ENCODE assay signal across 10 mouse cellular contexts in the genomic region with DNA sequence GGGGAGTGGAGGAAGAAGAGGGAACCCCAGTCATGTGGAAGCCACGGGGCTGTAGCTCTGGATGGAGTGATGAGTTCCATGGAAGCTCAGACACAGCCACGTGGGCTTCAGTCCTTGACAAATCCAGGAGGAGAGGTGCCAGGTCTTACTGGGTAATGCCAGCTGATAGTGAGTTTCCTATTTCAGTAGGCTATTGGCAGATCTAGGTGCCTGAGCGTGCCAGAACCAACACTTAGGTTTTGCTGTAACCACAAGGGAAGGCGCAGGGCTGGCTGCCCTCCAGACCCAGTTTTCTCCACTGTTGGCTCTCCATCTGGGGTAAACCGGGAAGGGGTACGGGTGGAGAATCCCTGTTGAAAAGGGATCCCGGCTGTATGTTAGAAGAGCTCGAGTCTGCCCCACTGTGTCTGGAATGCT.
DNase-seq lines count a peak whose midpoint lies in the region; ATAC-seq and TF ChIP-seq lines count a peak whose summit lies in the region.
"Had no signal": no experiment of that assay in that cellular context is flagged by ENCODE, and none has a peak within 500 bp of the region (broad histone marks: within the 10 kb centered on the region; RNA-seq: fewer than 3 reads in every experiment).

No protein-coding gene starts in this region.

- H3K9ac ChIP-seq in kidney, embryonic 15.5 days = no peak overlapping the region
- H3K9ac ChIP-seq in heart, embryonic 15.5 days = no peak overlapping the region

- TF ChIP-seq CTCF in kidney, adult 2 months (conservative IDR thresholded peaks at IDR 0.05; ENCODE audit: insufficient read depth, insufficient read length, low read depth, low read length) = peak; percentile 22; the same call in 1 of the 2 replicates

- 51% methylated on average over 8 of the region's 8 CpGs for WGBS in kidney, adult 2 months
- 79% methylated on average over 8 of the region's 8 CpGs for WGBS in kidney, embryonic 15.5 days
- WGBS in heart, embryonic 15.5 days = 49% methylated on average over 8 of the region's 8 CpGs

- H3K27me3 ChIP-seq in kidney, adult 2 months (replicated peaks; ENCODE audit: control insufficient read depth, insufficient read depth, low read length) = no peaks in the 10 kb centered on the region
- no peaks in the 10 kb centered on the region for H3K27me3 ChIP-seq in kidney, embryonic 15.5 days
- H3K27me3 ChIP-seq in heart, embryonic 15.5 days = no peaks in the 10 kb centered on the region
- H3K27me3 ChIP-seq: Patski had no signal

- TF ChIP-seq POLR2A in kidney, adult 2 months (IDR thresholded peaks at IDR 0.05; ENCODE audit: low read depth, low read length) = no peak

- H3K4me3 ChIP-seq in kidney, adult 2 months (ENCODE audit: insufficient read depth, low read depth, low read length) = no peak overlapping the region
- no peak overlapping the region for H3K4me3 ChIP-seq in kidney, embryonic 15.5 days (replicated peaks)
- H3K4me3 ChIP-seq in heart, embryonic 15.5 days = no peak overlapping the region
- H3K4me3 ChIP-seq: erythroblast, embryonic 14.5 days had no signal

- no peak overlapping the region for H3K27ac ChIP-seq in kidney, adult 2 months (ENCODE audit: insufficient read depth, low read depth, low read length)
- no peak overlapping the region for H3K27ac ChIP-seq in kidney, embryonic 15.5 days
- no peak overlapping the region for H3K27ac ChIP-seq in heart, embryonic 15.5 days

- DNase-seq in kidney, adult 2 months = peak; percentile 68
- DNase-seq in cerebellum, adult 11-12 months = peak; percentile 12
- DNase-seq in layer of hippocampus, postnatal 25 days (ENCODE audit: extremely low spot score in 1 of 2, low spot score in 1 of 2) = peak; percentile 17 to 29
- peak; percentile 35 for DNase-seq in ovary, postnatal 10 days (ENCODE audit: low spot score)
- DNase-seq in thymus, postnatal 36 days = no peak
- DNase-seq in thymus, postnatal 4 days = no peak

- no peaks in the 10 kb centered on the region for H3K9me3 ChIP-seq in kidney, embryonic 15.5 days (replicated peaks)
- no peaks in the 10 kb centered on the region for H3K9me3 ChIP-seq in heart, embryonic 15.5 days (replicated peaks)

- H3K4me2 ChIP-seq in kidney, embryonic 15.5 days = no peak overlapping the region
- H3K4me2 ChIP-seq in heart, embryonic 15.5 days = no peak overlapping the region

- no peaks in the 10 kb centered on the region for H3K4me1 ChIP-seq in kidney, adult 2 months (ENCODE audit: control insufficient read depth, insufficient read depth, low read length)
- H3K4me1 ChIP-seq in kidney, embryonic 15.5 days = no peaks in the 10 kb centered on the region
- H3K4me1 ChIP-seq in heart, embryonic 15.5 days (replicated peaks) = peaks cover 10% of the 10 kb centered on the region

- H3K36me3 ChIP-seq in kidney, adult 2 months (ENCODE audit: control insufficient read depth, insufficient read depth, low read length) = no peaks in the 10 kb centered on the region
- H3K36me3 ChIP-seq in kidney, embryonic 15.5 days = peaks cover 77% of the 10 kb centered on the region
- 0 out of 2 replicates have a peak, but pooled peaks cover 4% of the 10 kb centered on the region for H3K36me3 ChIP-seq in heart, embryonic 15.5 days

- ATAC-seq in kidney, embryonic 15.5 days (replicated peaks; ENCODE audit: low FRiP score) = no peak
- peak; percentile 60 for ATAC-seq in heart, embryonic 15.5 days (replicated peaks; ENCODE audit: insufficient number of reproducible peaks, insufficient read depth, low FRiP score, low read depth)
- ATAC-seq: Patski had no signal

Comparison
In these comparisons a context has a peak if more than half of its experiments do, and no peak if none do; other contexts are left out.
1. DNase-seq: peak in kidney, adult 2 months (single experiment), cerebellum, adult 11-12 months (single experiment), layer of hippocampus, postnatal 25 days (2 of 2) and ovary, postnatal 10 days (single experiment); none in thymus, postnatal 36 days (0 of 2) and thymus, postnatal 4 days (single experiment).